Mouse (Mus musculus) right cerebral cortex, postnatal 25 days (tissue): Measurements from ENCODE around the gene Thegl.
A peak's percentile ranks its signal among the peaks of the same experiment; 100 is the strongest.
"Not testable (repeated sequence)": the region's sequence is repeated elsewhere in the genome, so short reads cannot be mapped to it uniquely, and the experiment has no call there.

Experiments used
- DNase-seq: peaks from one replicate; pipeline ENCODE4 v3.0.0; 2022

The Thegl gene

DNA sequence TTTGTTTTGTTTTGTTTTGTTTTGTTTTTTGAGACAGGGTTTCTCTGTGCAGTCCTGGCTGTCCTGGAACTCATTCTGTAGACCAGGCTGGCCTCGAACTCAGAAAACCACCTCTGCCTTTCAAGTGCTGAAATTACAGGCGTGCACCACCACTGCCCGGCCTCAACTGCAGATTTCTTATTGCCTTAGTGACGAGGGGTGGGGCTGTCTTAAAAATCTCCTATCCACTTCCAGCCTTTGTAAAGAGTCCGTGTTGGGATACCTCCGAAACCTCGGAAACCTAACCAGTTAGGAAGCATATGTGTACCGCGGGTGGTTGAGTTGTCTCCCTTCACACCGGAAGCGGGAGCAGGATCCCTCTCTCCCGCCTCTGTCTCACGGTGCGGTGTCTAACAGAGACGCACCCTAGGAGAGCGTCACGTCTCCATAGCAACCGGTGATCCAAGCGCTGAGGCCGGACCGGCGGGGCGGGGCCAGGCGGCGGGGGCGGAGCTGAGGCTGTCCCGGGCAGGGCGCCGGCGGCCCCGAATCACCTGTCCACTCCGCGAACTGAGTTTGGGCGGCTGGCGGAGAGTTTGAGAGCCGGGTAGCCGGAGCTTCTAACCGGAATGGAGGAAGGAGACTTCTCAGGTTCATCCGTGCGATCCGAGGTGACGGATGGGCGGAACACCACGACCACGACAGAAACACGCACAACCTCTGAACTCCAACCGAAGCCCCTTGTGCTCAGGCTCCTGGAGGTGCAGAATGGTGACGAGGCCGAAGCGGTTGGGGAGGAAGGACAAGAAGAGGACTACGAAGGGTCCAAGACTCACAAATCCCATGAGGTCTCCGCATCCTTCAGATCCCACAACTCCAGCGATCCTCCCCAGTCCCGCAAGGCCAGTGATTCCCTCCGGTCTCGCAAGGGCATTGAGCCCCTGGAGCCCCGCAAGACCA, at the start of gene Thegl:
Thegl (plus strand) TSS at position 480 of the 939 bp plus-strand sequence.
- peak; percentile 71 for DNase-seq

DNA sequence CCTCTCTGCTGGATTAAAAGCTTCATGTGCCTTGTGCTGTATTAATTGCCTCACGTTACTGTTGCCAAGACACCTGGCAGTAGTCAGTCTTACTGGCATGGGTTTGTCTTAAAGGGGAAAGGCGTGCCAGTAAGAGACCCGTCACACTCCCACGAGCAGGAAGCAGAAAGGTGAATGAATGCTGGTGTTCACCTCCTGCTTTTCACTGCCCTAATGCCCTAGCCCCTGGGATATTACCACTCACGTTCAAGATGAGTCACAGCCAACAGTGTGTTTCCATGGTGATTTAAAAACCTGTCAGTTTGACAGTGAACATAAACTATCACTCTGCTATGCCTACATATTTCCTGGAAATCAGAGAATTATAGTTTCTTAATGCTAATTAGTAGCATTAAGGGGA, 46.6 kb upstream of the Thegl start:
- no peak for DNase-seq

GRCm38 (mm10) chr5:76971115-76971514, 44.7 kb upstream of the Thegl start:
- not testable (repeated sequence) for DNase-seq

GRCm38 (mm10) chr5:76973488-76973887, 42.3 kb upstream of the Thegl start:
- DNase-seq, result no peak

- no peak for DNase-seq
These were observed 41.6 kb upstream of the Thegl start for GRCm38 (mm10) chr5:76974207-76974553.

GRCm38 (mm10) chr5:76974554-76975285, 41.1 kb upstream of the Thegl start, which contains the start of gene Srp72:
Srp72 (plus strand) TSS chr5:76974683.
- DNase-seq, result peak; percentile 81

DNA sequence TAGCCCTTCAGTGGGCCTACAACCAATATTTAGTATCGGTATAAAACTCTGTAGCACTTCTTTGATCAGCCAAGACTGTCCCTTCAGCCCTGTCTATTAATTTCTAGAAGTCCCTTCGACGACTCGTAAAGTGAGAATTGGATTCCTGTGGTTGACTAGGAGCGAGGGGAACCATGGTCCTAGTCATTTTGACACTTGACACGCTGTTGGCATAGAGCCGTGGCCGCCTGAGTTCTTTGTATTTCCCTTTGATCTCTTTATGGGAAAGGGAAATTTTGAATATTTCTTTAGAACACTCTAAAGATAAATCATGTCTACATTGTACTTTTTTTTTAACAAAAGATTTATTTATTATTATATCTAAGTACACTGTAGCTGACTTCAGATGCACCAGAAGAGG, 40.1 kb upstream of the Thegl start:
- no peak for DNase-seq

GRCm38 (mm10) chr5:76984015-76984414, 31.8 kb upstream of the Thegl start:
- DNase-seq, result no peak

DNA sequence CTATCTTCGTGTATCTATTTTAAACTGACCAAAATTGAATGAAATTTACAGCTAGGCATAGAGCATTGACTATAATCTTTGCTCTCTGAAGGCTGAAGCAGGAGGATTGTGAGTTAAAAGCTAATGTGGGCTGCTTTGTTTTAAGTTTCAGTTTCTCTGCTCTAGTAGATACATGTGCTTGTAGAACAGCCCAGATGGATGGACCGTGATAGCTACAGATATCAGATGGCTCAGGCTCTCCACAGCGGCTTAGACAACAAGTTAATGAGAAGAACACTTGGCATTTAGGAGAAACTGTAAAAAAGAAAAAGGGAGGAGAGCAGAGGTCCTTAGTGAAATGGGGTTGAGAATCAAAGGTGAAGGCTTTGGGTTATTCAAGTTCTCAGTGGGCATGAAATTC, 25.0 kb upstream of the Thegl start:
- no peak for DNase-seq

- DNase-seq, result no peak
These were observed 22.5 kb upstream of the Thegl start for GRCm38 (mm10) chr5:76993174-76993814.

DNA sequence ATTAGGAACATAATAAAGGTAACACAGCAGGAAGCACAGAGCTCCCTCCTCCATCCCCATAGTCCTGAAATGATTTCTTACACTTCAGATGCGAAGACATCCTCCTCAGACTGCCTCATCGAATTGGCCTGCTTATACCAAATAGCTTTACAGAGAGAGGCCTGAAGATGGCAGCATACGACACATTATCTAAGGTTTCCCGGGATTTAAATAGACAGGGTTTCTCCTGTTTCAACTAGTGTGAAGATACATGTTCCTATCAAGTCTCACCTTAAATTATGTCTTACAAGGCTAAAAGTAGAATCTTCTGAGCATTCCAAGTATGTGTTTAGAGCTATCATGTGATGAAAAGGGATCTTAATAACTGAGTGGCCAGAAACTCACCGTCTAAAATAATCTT, 17.4 kb upstream of the Thegl start:
- DNase-seq, result no peak

GRCm38 (mm10) chr5:77001192-77001591, 14.6 kb upstream of the Thegl start:
- no peak for DNase-seq

GRCm38 (mm10) chr5:77004051-77004821, 11.6 kb upstream of the Thegl start, which contains the start of gene Arl9:
Arl9 (plus strand) TSS chr5:77004055.
- DNase-seq, result no peak

- DNase-seq, result no peak
These were observed 5.5 kb upstream of the Thegl start for GRCm38 (mm10) chr5:77010352-77010751.

DNA sequence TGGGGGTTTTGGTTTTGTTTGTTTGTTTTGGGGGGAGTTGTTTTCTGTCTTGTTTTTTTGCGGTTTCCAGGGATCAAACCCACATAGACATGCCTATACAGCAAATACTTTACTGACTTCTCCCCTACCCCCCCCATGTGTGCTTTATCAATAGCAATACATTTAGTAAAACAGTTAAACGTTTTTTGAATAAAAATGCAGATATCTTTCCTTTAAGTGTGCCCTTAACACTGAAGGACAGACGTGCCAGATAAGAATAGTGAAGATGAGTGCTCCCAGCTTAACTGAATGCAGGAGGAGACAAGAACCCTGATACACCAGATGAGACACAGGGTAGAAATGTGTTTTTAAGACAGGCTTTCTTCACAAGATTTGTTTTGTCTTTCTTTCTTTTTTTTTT, 4.7 kb upstream of the Thegl start:
- DNase-seq, result no peak

DNA sequence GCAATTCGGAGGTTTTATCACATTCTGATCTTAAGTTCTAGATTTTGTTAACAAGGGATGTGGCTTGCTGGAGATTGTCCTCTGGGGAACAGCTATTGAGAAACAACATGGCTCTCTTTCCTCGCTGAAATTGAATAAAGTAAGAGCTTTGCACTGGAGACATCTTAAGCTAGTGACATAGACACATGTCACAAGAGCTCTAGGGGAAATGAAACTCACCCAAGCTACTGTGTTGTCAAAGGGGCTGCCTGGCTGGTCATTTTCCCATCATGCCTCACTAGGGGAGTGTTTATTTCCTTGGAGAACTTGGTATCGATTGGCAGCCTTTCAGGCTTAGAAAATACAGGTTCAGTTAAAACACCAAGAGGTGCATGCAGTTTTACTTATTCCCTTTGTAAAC, 2.7 kb upstream of the Thegl start:
- DNase-seq, result no peak

GRCm38 (mm10) chr5:77028034-77028433, 12.2 kb downstream of the Thegl start:
- no peak for DNase-seq

- no peak for DNase-seq
These were observed 13.9 kb downstream of the Thegl start for GRCm38 (mm10) chr5:77029735-77030134.

- DNase-seq, result not testable (repeated sequence)
These were observed 19.3 kb downstream of the Thegl start for GRCm38 (mm10) chr5:77035101-77035500.

- no peak for DNase-seq
These were observed 22.6 kb downstream of the Thegl start for GRCm38 (mm10) chr5:77038451-77038850.

DNA sequence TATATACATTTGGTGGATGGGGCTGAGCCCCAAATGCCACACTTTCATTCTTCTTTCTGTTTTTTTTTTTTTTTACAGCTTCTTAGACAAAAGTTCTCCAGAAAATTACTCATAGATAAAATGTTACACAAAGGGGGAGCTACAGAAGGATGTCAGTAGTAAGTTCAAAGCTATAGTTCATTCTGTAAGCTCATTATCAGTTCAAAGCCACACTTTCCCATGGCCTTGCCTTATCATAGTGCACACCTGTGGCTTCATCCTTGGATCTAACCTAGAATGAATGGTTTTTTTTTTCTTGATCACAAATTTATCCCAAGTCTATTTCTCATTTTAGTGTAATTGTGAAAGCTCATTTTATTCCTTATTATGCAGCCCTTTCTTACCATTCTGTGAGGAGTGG, 23.6 kb downstream of the Thegl start:
- DNase-seq, result no peak

DNA sequence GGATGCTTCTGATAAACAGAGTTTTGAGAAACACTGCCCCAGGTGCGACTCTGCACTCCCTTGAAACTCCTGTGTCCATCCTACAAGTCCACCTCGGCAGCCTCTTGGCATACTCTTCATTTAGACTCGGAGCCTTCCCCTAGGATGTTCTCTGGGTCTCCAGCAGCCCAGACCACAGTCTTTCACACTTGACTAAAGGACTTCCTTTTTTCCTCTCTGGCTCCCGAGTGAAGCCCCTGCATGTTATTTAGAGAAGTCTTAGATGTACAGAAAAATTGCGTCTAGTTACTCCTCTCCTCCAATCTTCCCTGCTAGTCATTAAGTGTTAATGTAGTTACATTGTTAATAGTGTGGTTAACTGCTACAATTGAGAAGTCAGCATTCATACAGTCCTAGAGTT, 28.5 kb downstream of the Thegl start:
- no peak for DNase-seq

DNA sequence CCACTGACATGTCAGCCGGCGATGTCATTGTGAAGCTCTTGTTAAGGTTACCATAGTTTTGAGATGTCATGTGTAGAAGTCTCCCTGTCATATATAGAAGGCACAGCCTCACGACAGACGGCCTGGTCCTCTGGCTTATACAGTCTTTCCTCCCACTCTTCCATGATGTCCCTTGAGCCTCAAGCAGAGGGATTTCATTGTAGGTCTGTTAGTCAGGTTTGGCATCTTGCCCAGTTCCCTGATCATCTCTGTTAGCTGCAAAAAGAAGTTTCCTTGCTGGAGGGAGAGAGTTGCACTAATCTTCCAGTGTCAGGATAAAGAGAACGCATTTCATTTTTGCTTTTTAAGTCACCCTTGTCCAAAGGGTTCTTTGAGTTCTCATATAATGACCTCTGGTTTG, 36.8 kb downstream of the Thegl start:
- no peak for DNase-seq
